Mouse (Mus musculus) neural tube, embryonic 11.5 days (tissue): ENCODE data around the gene Pglyrp2. TPM values are rescaled to one million over a fixed set of nuclear protein-coding genes. Genes with fewer than 3 reads are reported as not detected.

ENCODE experiments used
- ATAC-seq: fragments of 200-750 bp; cut with Nextera tagmentation; 2 replicates; pipeline ENCODE4 v1.8.0; 2017; ENCODE audit warnings: moderate number of reproducible peaks, mild to moderate bottlenecking, moderate TSS enrichment, moderate library complexity; ENCODE audit not compliant: insufficient read depth, low FRiP score, low TSS enrichment
- DNase-seq: peaks from one replicate; pipeline ENCODE4 v3.0.0-alpha.2; 2015; ENCODE audit warnings: low spot score
- H3K27ac ChIP-seq: fragments of 300-500 bp; sonication (generic); 2 replicates; pipeline ENCODE4 v1.5.1; 2014; ENCODE audit warnings: low read depth, mild to moderate bottlenecking, low read length
- H3K27me3 ChIP-seq: fragments of 300-500 bp; sonication (generic); 2 replicates; pipeline ENCODE4 v1.6.1; 2014; ENCODE audit warnings: mild to moderate bottlenecking, low read length, mixed read lengths; ENCODE audit not compliant: control insufficient read depth, insufficient read depth
- H3K36me3 ChIP-seq: fragments of 300-500 bp; sonication (generic); 2 replicates; pipeline ENCODE4 v1.6.1; 2014; ENCODE audit warnings: mild to moderate bottlenecking, low read length, moderate library complexity, mixed read lengths; ENCODE audit not compliant: control insufficient read depth, insufficient read depth
- H3K4me1 ChIP-seq: fragments of 300-500 bp; sonication (generic); 2 replicates; pipeline ENCODE4 v1.6.1; 2014; ENCODE audit warnings: low read length, mixed read lengths; ENCODE audit not compliant: control insufficient read depth, insufficient read depth
- H3K4me2 ChIP-seq: fragments of 300-500 bp; sonication (generic); 2 replicates; pipeline ENCODE4 v1.6.1; 2014; ENCODE audit warnings: low read depth, mild to moderate bottlenecking, moderate library complexity
- H3K4me3 ChIP-seq: fragments of 300-500 bp; sonication (generic); 2 replicates; pipeline ENCODE4 v1.5.1; 2014; ENCODE audit warnings: low read depth, low read length
- H3K9ac ChIP-seq: fragments of 300-500 bp; sonication (generic); 2 replicates; pipeline ENCODE4 v1.6.1; 2014; ENCODE audit warnings: mild to moderate bottlenecking, low read length
- H3K9me3 ChIP-seq: fragments of 300-500 bp; sonication (generic); 2 replicates; pipeline ENCODE4 v1.6.1; 2016; ENCODE audit warnings: low read length; ENCODE audit not compliant: control insufficient read depth
- WGBS: fragments of 180-500 bp; shearing (Covaris S2); extraction: QIAGEN DNeasy Blood & Tissue Kit; methylation state at CpG from one replicate; pipeline ENCODE4 v1.1.7; 2014; 5-methylcytosine and 5-hydroxymethylcytosine counted together
- polyA plus RNA-seq: library from polyadenylated mRNA; unstranded; fragments of >200 nt; fragmentation: Nextera tagmentation; extraction: Ambion mirVana; gene quantifications from 2 replicates; pipeline ENCODE4 v1.2.1, GENCODE M21; 2014

The Pglyrp2 gene
- polyA plus RNA-seq, 1 experiment from 2014 or later: not detected

DNA sequence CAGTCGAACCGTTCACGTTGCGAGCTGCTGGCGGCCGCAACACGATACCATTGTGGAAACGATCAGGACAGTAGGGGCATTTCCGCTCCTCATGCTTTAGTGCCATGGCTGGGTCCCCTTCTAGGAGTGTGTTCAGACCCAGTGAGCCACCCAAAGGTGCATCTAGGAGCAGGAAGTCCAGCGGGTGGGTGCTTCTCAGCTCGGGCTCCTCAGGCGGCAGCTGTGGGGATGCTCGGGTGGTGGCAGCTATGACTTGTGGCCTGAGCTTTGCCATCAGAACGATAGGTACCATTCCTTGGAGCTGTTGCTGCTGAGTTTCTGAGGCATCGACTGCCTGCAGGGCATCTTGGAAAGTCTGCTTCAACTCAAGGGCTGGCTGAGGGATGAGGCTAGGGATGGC lies 47.5 kb downstream of the Pglyrp2 start:
- H3K4me1 ChIP-seq: no peaks in the 10 kb centered on the region
- no peak for ATAC-seq
- no peak overlapping the region for H3K27ac ChIP-seq
- H3K27me3 ChIP-seq: no peaks in the 10 kb centered on the region
- H3K9ac ChIP-seq: no peak overlapping the region
- DNase-seq: no peak
- H3K9me3 ChIP-seq: no peaks in the 10 kb centered on the region
- H3K4me3 ChIP-seq: no peak overlapping the region
- H3K4me2 ChIP-seq: no peak overlapping the region
- H3K36me3 ChIP-seq: 0 out of 2 replicates have a peak, but pooled peaks cover 3% of the 10 kb centered on the region
- 90% methylated on average over 15 of the region's 15 CpGs for WGBS

- no peak overlapping the region for H3K9ac ChIP-seq
- peak overlapping the region; percentile 30 for H3K4me2 ChIP-seq
- ATAC-seq: no peak
- H3K4me1 ChIP-seq: 0 out of 2 replicates have a peak, but pooled peaks cover 2% of the 10 kb centered on the region
- no peaks in the 10 kb centered on the region for H3K27me3 ChIP-seq
- DNase-seq: no peak
- H3K4me3 ChIP-seq: 0 out of 2 replicates have a peak overlapping the region, but pooled peaks have one; percentile 3
- 15% methylated on average over 10 of the region's 17 CpGs for WGBS
- no peak overlapping the region for H3K27ac ChIP-seq
- no peaks in the 10 kb centered on the region for H3K9me3 ChIP-seq
- H3K36me3 ChIP-seq: no peaks in the 10 kb centered on the region
Observed at GRCm38 (mm10) chr17:32368991-32369578, 54.9 kb downstream of the Pglyrp2 start.

GRCm38 (mm10) chr17:32367706-32368105 lies 56.3 kb downstream of the Pglyrp2 start:
- Histone ChIP-seq H3K27me3 (no peaks in the 10 kb centered on the region), H3K4me1 (peaks cover 8% of the 10 kb centered on the region), H3K4me3 (no peak overlapping the region), H3K9ac (no peak overlapping the region), H3K4me2 (no peak overlapping the region), H3K9me3 (no peaks in the 10 kb centered on the region), H3K36me3 (no peaks in the 10 kb centered on the region), H3K27ac (no peak overlapping the region)
- no peak for DNase-seq
- ATAC-seq: no peak
- WGBS: 93% methylated on average over 11 of the region's 11 CpGs

GRCm38 (mm10) chr17:32365296-32365695 lies 58.7 kb downstream of the Pglyrp2 start:
- H3K4me3 ChIP-seq: no peak overlapping the region
- peaks cover 3% of the 10 kb centered on the region for H3K36me3 ChIP-seq
- DNase-seq (no peak), ATAC-seq (no peak)
- no peaks in the 10 kb centered on the region for H3K9me3 ChIP-seq
- H3K27me3 ChIP-seq: no peaks in the 10 kb centered on the region
- no peak overlapping the region for H3K4me2 ChIP-seq
- no peak overlapping the region for H3K27ac ChIP-seq
- WGBS: 81% methylated on average over 1 of the region's 1 CpGs
- no peak overlapping the region; the same call in 1 of the 2 replicates for H3K9ac ChIP-seq
- H3K4me1 ChIP-seq: peaks cover 11% of the 10 kb centered on the region

- H3K9ac ChIP-seq: no peak overlapping the region; the same call in none of the 2 replicates
- peaks cover 11% of the 10 kb centered on the region for H3K4me1 ChIP-seq
- H3K4me3 ChIP-seq: peak overlapping the region; percentile 93
- H3K4me2 ChIP-seq: peak overlapping the region; percentile 47
- no peak overlapping the region for H3K27ac ChIP-seq
- H3K27me3 ChIP-seq: no peaks in the 10 kb centered on the region
- H3K36me3 ChIP-seq: peaks cover 5% of the 10 kb centered on the region
- DNase-seq (no peak), ATAC-seq (peak; percentile 33)
- H3K9me3 ChIP-seq: no peaks in the 10 kb centered on the region
- WGBS: 61% methylated on average over 5 of the region's 5 CpGs
Observed at GRCm38 (mm10) chr17:32364850-32365249, 59.1 kb downstream of the Pglyrp2 start.

DNA sequence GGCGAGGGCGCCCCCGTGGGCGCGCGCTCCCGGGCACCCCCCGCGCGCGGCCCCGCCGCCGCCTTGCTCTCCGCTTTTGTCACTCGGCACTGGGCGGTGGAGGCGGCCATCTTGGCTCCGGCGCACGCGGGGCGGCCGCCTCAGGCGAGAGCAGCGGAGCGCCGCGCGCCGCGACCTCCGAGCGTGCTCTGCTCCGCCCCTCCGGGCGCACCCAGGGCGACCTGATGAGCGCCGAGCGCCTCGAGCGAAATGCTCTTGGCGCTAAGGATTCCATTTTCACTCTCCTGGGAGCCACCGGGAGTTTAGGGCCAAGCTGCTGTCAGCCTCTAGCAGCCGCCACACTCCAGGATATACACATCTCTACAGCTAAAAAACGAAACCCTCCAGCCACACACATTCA lies 59.6 kb downstream of the Pglyrp2 start:
- peak overlapping the region; percentile 40; the same call in 1 of the 2 replicates for H3K27ac ChIP-seq
- peak overlapping the region; percentile 47 for H3K4me2 ChIP-seq
- ATAC-seq (peak; percentile 92), DNase-seq (peak; percentile 94)
- H3K9ac ChIP-seq: peak overlapping the region; percentile 95
- under 1% methylated on average over 37 of the region's 47 CpGs for WGBS
- no peaks in the 10 kb centered on the region for H3K9me3 ChIP-seq
- H3K4me1 ChIP-seq: peaks cover 11% of the 10 kb centered on the region
- H3K27me3 ChIP-seq: no peaks in the 10 kb centered on the region
- H3K4me3 ChIP-seq: peak overlapping the region; percentile 93
- H3K36me3 ChIP-seq: peaks cover 5% of the 10 kb centered on the region

DNA sequence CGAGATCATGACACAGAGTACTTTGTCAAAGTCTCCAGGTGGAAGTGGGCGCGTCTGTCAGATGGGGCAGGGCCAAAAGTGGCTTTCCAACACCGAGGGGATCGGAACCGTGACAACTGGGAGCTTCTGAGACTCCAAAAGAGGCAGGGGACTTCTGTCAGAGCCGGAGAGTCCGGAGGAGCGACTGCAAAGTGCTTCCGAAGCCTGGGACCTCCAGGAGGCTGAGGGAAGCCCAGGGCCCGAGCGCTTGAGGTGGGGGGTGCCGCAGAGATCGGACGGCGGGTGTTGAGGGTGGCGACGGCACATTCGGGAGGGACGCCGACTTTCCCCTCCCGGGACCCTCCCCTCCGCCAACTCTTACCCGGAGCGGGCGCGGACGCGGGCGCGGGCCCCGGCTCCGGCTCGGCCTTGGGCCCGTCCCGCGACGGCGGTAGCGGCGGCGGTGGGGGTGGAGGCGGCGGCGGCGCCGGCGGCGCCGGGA lies 60.1 kb downstream of the Pglyrp2 start:
- WGBS: 0% methylated on average over 25 of the region's 50 CpGs
- peaks cover 11% of the 10 kb centered on the region for H3K4me1 ChIP-seq
- H3K27me3 ChIP-seq: no peaks in the 10 kb centered on the region
- peak overlapping the region; percentile 69 for H3K4me2 ChIP-seq
- no peaks in the 10 kb centered on the region for H3K9me3 ChIP-seq
- DNase-seq (peak; percentile 25), ATAC-seq (peak; percentile 51)
- H3K9ac ChIP-seq: peak overlapping the region; percentile 95
- peaks cover 9% of the 10 kb centered on the region for H3K36me3 ChIP-seq
- peak overlapping the region; percentile 40 for H3K27ac ChIP-seq
- H3K4me3 ChIP-seq: peak overlapping the region; percentile 93

GRCm38 (mm10) chr17:32362686-32363085 lies 61.3 kb downstream of the Pglyrp2 start:
- Histone ChIP-seq H3K4me2 (peak overlapping the region; percentile 69), H3K9ac (no peak overlapping the region; the same call in 1 of the 2 replicates), H3K36me3 (peaks cover 18% of the 10 kb centered on the region), H3K9me3 (no peaks in the 10 kb centered on the region), H3K4me3 (peak overlapping the region; percentile 93), H3K4me1 (peaks cover 11% of the 10 kb centered on the region), H3K27ac (no peak overlapping the region), H3K27me3 (no peaks in the 10 kb centered on the region)
- no peak for DNase-seq
- no peak for ATAC-seq
- WGBS: 84% methylated on average over 4 of the region's 4 CpGs
